Mouse (Mus musculus): ENCODE data around the gene Mapre1. TPM values are rescaled to one million over a fixed set of nuclear protein-coding genes. Genes with fewer than 3 reads are reported as not detected.

Mapre1 gene
- 240 TPM for polyA plus RNA-seq (2017; shearing (Covaris generic))

GRCm38 (mm10) chr2:153740500-153741436 lies at the start of gene Mapre1:
Gene Mapre1, plus strand, starts transcription at chr2:153741274.

DNA sequence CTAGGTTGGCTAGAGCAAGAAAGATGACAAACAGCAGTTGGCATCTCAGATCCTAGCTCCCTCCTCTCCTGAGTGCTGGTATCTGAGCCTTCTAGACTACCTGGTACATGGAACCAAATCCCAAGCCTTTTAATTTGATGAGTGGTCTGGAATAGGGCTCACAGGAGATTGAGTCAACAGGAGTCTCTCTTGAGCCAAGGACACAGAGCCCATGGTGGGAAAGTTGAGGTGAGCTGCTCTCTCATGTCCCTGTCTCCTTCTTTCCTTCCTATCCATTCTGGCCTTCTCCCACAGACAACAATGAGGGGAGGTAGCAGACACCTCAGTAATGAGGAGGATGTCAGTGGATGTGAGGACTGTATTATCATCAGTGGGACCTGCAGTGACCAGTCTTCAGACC lies 44.7 kb upstream of the Mapre1 start, which contains the start of gene Dnmt3c:
Gene Dnmt3c (plus strand): TSS at position 301 of the 400 bp plus-strand sequence.

DNA sequence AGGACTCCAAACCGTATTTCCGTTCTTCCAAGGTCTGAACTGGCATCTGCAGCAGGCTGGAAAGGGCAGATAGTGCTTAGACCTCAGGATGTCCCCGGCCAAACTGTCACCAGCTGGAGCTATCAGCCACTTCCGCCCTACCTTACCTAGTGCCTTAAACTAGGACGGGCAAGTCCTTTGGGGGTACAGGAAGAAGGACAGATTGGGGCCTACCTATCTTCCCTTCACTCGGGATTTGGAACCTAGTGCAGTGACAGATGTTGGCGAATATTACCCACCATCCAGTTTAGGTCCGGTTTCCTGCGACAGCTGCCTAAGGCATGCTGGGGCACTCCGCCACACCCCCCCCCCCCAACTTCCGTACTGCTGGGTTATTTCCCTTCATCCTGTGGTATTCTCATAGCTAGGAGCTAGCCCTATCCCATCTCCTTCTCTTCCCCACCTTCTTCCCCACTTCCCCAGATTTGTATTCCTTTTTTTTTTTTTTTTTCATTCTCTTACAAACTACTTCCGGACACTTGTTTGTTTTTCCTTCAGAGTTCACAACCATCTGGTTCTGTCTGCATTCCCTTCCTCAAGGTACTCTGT lies 38.4 kb downstream of the Mapre1 start, which contains the start of gene Efcab8:
Gene Efcab8 (plus strand): TSS at position 538 of the 588 bp plus-strand sequence.

Other genes starting within 250 kb of the Mapre1 start
- not detected for gene 4930404H24Rik, start 248.5 kb upstream of the Mapre1 start, polyA plus RNA-seq (2017; shearing (Covaris generic))
- 0.73 TPM for gene Nol4l, start 211.3 kb upstream of the Mapre1 start, polyA plus RNA-seq (2017; shearing (Covaris generic))
- 82.0 TPM for gene Commd7, start 108.5 kb upstream of the Mapre1 start, polyA plus RNA-seq (2017; shearing (Covaris generic))
- 8.0 TPM for gene Dnmt3b, start 91.8 kb upstream of the Mapre1 start, polyA plus RNA-seq (2017; shearing (Covaris generic))
- gene Dnmt3c, start 44.6 kb upstream of the Mapre1 start, polyA plus RNA-seq (2017; shearing (Covaris generic)), result not detected
- gene Efcab8, start 38.7 kb downstream of the Mapre1 start, polyA plus RNA-seq (2017; shearing (Covaris generic)), result 0.46 TPM
- not detected for gene Sun5, start 129.8 kb downstream of the Mapre1 start, polyA plus RNA-seq (2017; shearing (Covaris generic))
- gene Bpifb2, start 133.8 kb downstream of the Mapre1 start, polyA plus RNA-seq (2017; shearing (Covaris generic)), result not detected
- not detected for gene Bpifb6, start 159.1 kb downstream of the Mapre1 start, polyA plus RNA-seq (2017; shearing (Covaris generic))
- not detected for gene Bpifb3, start 177.0 kb downstream of the Mapre1 start, polyA plus RNA-seq (2017; shearing (Covaris generic))
- not detected for gene Bpifb4, start 196.9 kb downstream of the Mapre1 start, polyA plus RNA-seq (2017; shearing (Covaris generic))
- not detected for gene Bpifa6, start 233.7 kb downstream of the Mapre1 start, polyA plus RNA-seq (2017; shearing (Covaris generic))